Mouse (Mus musculus) 416B (cell line): ENCODE measurements around the gene Pip5kl1.

Experiments used
- DNase-seq: peaks from one replicate; pipeline ENCODE4 v3.0.0; 2011; ENCODE audit warnings: low read depth

The Pip5kl1 gene

GRCm38 (mm10) chr2:32585149-32585714 lies 10.6 kb downstream of the Pip5kl1 start:
- no peak for DNase-seq

DNA sequence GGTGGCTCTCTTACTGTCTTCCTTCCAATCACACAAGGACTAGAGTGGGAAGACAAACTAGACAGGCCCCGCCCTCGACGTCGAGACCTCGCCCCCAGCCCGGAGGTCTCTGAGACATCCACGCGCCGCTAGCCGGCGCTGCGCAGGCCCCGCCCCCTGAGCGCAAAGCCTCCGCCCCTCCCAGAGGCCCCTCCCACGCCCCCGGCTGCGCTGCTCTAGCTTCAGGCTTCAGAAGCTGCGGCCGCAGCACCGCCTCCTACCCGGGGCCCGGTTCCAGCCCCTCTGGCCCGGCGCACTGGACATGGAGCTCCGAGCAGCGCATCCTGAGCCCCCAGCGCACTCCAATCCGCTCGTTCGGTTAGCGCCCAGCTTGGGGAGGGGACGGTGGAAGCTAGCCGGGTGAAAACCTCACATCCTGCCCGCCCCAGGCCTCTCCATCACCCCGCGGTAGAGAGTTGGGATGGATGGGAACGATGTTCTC lies 12.3 kb downstream of the Pip5kl1 start, which contains the start of gene St6galnac4:
TSS of gene St6galnac4 (plus strand) at position 225 of the 481 bp plus-strand sequence.
- DNase-seq = peak; percentile 97

GRCm38 (mm10) chr2:32587731-32588321 lies 13.2 kb downstream of the Pip5kl1 start:
- DNase-seq = peak; percentile 73

GRCm38 (mm10) chr2:32589213-32589795 lies 14.7 kb downstream of the Pip5kl1 start:
- peak; percentile 83 for DNase-seq

GRCm38 (mm10) chr2:32590224-32590623 lies 15.6 kb downstream of the Pip5kl1 start:
- no peak for DNase-seq

DNA sequence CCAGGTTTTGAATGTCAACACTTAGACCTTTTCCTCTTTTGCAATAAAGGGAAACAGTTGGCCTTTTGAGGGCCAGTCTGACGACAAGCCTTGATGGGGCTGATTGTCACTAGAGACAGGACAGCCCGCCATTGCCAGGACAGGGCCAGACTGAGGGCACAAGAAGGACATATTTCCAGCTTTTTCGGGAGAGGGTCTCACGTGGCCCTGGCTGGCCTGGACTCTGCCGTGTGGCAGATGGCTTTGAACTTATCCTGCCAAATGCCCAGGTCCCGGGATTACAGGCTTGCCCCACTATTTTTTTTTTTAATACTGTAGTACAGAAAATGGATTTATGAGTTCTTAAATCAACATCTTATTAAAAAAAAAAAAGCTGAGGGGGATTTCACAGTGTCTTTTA lies 16.7 kb downstream of the Pip5kl1 start:
- peak; percentile 63 for DNase-seq

DNA sequence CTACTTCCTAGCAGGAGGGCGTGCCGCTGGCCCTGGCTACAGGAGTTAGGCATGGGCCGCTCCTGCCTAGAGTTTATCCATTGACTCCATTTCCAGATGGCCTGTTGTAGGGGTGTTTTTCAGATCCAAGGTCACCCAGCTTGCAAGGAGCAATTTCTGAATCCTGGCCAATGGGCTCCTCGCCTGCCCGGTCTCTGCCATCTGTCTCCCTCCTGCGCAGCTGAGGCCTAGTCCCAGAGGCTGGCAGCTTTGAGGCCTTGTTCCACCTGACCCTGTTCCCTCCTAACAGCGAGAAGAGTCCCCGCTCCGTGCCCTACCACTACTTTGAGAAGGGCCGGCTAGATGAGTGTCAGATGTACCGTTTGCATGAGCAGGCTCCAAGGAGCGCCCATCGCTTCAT lies 22.1 kb downstream of the Pip5kl1 start:
- DNase-seq = no peak

- DNase-seq = no peak
These were observed 22.7 kb downstream of the Pip5kl1 start for GRCm38 (mm10) chr2:32597248-32597647.

DNA sequence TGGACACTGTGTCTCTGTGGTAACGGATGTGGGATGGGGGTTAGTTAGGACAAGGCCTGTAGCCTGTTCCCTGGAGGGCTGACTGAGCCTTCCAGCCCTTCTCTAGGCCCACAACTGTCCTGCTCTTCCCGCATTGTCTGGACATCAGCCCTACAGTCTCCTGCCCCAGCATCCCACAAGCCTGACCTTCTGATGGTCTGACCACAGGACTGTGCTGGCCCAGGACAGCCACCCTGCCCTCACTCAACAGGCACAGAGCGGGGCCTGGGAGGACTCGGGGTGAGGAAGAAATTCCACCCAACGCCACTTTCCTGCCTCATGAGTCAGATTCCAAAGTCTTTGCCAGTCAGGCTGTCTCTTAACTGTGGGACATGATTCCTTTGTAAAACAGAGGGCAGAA lies 23.1 kb downstream of the Pip5kl1 start:
- DNase-seq = no peak

DNA sequence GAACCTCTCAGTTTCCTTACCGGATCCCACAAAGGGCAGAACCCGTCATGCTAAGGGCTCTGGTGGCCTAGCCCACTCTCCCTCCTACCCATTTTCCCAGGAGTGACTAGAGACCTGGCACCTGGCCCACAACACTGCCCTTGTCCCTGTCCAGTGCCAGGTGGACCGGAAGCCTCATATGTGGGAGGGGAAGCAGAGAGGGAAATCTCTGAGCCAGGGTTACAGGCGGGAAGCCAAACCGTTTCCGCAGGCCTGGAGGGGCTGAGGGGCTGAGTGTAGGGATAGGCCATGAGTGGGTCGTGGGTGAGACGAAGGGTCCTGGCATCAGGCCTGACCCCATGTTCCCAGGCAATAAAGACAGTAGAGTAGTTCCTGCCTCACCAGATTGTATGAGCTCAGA lies 23.9 kb downstream of the Pip5kl1 start:
- DNase-seq = no peak

GRCm38 (mm10) chr2:32599409-32599808 lies 24.8 kb downstream of the Pip5kl1 start, which contains the start of gene St6galnac6:
Gene St6galnac6, plus strand, starts transcription at chr2:32599709.
- no peak for DNase-seq

DNA sequence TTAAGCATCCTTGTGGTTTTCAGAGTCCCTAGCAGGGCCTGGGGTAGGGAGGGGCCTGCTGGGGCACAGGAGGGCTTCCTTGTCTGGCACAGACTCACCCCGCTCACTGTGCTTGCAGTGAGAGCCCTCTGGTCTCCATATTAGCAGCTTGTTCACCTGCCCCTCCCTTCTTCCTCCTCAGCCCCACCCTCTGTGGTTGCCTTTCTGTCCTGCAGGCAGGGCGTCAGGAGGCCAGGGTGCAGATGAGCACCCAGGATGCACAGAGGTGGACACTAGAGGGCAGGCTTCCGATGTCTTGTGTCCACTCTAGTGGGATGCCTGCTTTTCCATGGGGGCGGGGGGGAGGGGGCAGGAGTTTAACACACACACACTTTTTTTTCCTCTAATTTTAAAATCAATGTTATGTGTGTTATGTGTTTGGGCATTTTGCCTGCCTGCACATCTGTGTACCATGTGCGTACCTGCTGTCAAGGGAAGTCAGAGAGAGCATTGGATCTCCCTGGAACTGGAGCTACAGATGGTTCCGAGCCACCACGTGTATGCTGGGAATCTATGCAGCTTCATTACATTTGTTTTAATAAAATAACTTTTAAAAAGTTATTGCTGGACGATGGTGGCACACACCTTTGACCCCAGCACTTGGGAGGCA lies 26.9 kb downstream of the Pip5kl1 start:
- no peak for DNase-seq

GRCm38 (mm10) chr2:32602600-32603054 lies 28.0 kb downstream of the Pip5kl1 start:
- peak; percentile 91 for DNase-seq

DNA sequence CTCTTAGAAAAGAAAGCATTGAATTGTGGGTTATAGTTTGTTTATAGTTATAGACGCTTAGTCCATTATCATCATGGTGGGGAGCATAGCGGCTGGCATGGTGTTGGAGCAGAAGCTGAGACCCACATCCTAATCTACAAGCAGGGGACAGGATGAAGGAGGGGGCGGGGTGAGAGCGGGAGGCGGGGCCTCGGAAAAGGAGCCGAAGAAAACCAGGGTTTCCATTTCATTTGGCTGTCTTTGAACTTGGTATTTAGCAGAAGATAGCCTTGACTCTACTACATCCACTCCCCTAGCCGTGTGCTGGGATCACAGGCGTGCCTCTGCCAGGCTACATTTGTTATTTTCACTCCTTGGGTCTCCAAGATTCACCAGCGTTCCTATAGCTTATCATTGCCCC lies 30.0 kb downstream of the Pip5kl1 start:
- no peak for DNase-seq

- DNase-seq = peak; percentile 85
These were observed 31.9 kb downstream of the Pip5kl1 start for GRCm38 (mm10) chr2:32606161-32607142.

GRCm38 (mm10) chr2:32607262-32607947 lies 32.8 kb downstream of the Pip5kl1 start:
- peak; percentile 89 for DNase-seq

GRCm38 (mm10) chr2:32608141-32608777 lies 33.7 kb downstream of the Pip5kl1 start:
- DNase-seq = peak; percentile 93

GRCm38 (mm10) chr2:32608778-32609435 lies 34.3 kb downstream of the Pip5kl1 start:
- DNase-seq = no peak

DNA sequence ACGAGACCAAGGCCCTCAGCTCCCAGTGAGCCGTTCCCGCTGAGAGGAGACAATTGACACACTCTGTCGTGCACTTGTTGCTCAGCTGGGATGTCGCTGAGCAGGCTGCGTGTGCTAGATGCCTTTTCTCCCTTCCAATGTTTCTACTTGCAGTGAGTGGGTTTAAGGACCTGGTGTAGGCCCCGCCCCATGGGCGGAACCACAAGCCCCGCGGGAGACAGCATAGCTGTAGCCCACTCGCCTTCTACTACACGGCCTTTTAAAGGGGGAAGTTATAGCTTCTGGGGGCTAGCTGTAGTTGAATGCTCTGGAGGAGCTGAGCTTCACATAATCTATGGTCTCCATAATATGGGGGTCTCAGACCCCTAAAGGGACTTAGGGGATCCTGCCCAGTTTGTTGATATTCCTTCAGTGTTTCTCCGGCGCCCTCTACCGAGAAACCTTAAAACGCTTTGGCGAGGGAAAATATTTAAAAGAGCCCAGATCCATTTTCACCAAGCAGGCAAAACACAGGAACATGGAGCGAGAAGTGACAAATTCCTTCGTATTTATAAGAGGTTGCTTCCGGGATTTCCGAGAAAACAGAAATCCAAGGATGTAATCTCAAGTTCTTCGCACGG lies 36.1 kb downstream of the Pip5kl1 start:
- DNase-seq = peak; percentile 31
